Mouse (Mus musculus) kidney, postnatal 0 days (tissue): ENCODE data around the gene Bhlhb9. TPM values are rescaled to one million over a fixed set of nuclear protein-coding genes. Genes with fewer than 3 reads are reported as not detected.
"Not testable (repeated sequence)": the region's sequence is repeated elsewhere in the genome, so short reads cannot be mapped to it uniquely, and the experiment has no call there.

ENCODE experiments used
- ATAC-seq: fragments of 200-750 bp; cut with Nextera tagmentation; replicated peaks from 2 replicates; pipeline ENCODE4 v1.8.0; 2017; ENCODE audit warnings: low read depth, moderate number of reproducible peaks, moderate TSS enrichment, moderate library complexity; ENCODE audit not compliant: low FRiP score
- DNase-seq: peaks from one replicate; pipeline ENCODE4 v3.0.0-alpha.2; 2016; ENCODE audit warnings: low spot score
- H3K27ac ChIP-seq: fragments of 300-500 bp; sonication (generic); 2 replicates; pipeline ENCODE4 v1.5.1; 2014; ENCODE audit warnings: mild to moderate bottlenecking
- H3K27me3 ChIP-seq: fragments of 300-500 bp; sonication (generic); 2 replicates; pipeline ENCODE4 v1.6.1; 2014; ENCODE audit warnings: low read length, mixed read lengths; ENCODE audit not compliant: insufficient read depth
- H3K36me3 ChIP-seq: fragments of 300-500 bp; sonication (generic); 2 replicates; pipeline ENCODE4 v1.6.1; 2014; ENCODE audit warnings: low read length, mixed read lengths; ENCODE audit not compliant: insufficient read depth
- H3K4me1 ChIP-seq: fragments of 300-500 bp; sonication (generic); replicated peaks from 2 replicates; pipeline ENCODE4 v1.6.1; 2014; ENCODE audit warnings: antibody characterized with exemption, low read length, mixed read lengths; ENCODE audit not compliant: insufficient read depth
- H3K4me2 ChIP-seq: fragments of 300-500 bp; sonication (generic); 2 replicates; pipeline ENCODE4 v1.6.1; 2014; ENCODE audit warnings: mild to moderate bottlenecking, low read length, moderate library complexity, mixed read lengths
- H3K4me3 ChIP-seq: fragments of 300-500 bp; sonication (generic); replicated peaks from 2 replicates; pipeline ENCODE4 v1.5.1; 2014; ENCODE audit warnings: low read depth, low read length
- H3K9ac ChIP-seq: fragments of 300-500 bp; sonication (generic); 2 replicates; pipeline ENCODE4 v1.6.1; 2014; ENCODE audit warnings: low read depth, low read length
- H3K9me3 ChIP-seq: fragments of 300-500 bp; sonication (generic); replicated peaks from 2 replicates; pipeline ENCODE4 v1.6.1; 2016; ENCODE audit warnings: low read length, inconsistent platforms, mixed read lengths
- CTCF ChIP-seq: IDR thresholded peaks from 2 replicates; pipeline ENCODE4 v1.5.1; 2016; ENCODE audit warnings: antibody characterized with exemption, low read depth, mild to moderate bottlenecking, moderate library complexity
- WGBS: fragments of 180-500 bp; shearing (Covaris S2); extraction: QIAGEN DNeasy Blood & Tissue Kit; methylation state at CpG from one replicate; pipeline ENCODE4 v1.1.7; 2014; 5-methylcytosine and 5-hydroxymethylcytosine counted together
- polyA plus RNA-seq: library from polyadenylated mRNA; unstranded; fragments of >200 nt; fragmentation: Nextera tagmentation; extraction: Ambion mirVana; gene quantifications from 2 replicates; pipeline ENCODE4 v1.2.1, GENCODE M21; 2015

Bhlhb9 gene
- 36.9 and 39.1 TPM in 2 replicates for polyA plus RNA-seq

- H3K4me2 ChIP-seq = peak within 1 kb of the TSS; percentile 64
- peak within 1 kb of the TSS; percentile 53 for H3K9ac ChIP-seq
- H3K36me3 ChIP-seq, H3K27ac ChIP-seq, H3K9me3 ChIP-seq, H3K27me3 ChIP-seq, H3K4me1 ChIP-seq: not testable (repeated sequence)
- peak within 1 kb of the TSS; percentile 47 for H3K4me3 ChIP-seq
- 0 out of 2 replicates have a peak, but pooled peaks have one; percentile 15 for ATAC-seq
- 19% methylated on average over 3 of the region's 5 CpGs for WGBS
- TF ChIP-seq CTCF = peak; percentile 70
- DNase-seq = peak; percentile 62
These were observed at the start of gene Bhlhb9 for GRCm38 (mm10) chrX:135797212-135797644. Bhlhb9 (plus strand) TSS chrX:135797594.

DNA sequence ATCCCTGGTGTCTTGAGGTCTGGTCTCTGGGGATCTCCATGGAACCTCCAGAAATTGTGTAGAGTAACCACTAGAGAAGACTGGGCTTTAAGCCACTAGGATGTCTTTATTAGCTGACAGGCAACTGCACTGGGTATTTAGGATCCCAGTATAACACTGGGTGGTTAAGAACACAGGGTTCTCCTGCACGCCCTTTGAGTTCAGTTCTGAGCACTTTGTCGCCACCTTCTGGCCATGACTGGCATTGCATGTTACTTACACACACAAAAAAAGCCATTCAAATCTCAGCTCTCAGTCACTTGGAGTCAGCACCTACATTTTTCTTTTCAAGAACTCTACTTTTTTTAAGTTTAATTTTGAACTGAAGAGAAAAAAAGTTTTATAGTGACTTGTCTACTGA lies 44.6 kb upstream of the Bhlhb9 start:
- Histone ChIP-seq H3K36me3 (no peaks in the 10 kb centered on the region), H3K9me3 (no peaks in the 10 kb centered on the region), H3K4me3 (no peak overlapping the region), H3K27ac (no peak overlapping the region), H3K4me1 (no peaks in the 10 kb centered on the region), H3K27me3 (no peaks in the 10 kb centered on the region), H3K9ac (no peak overlapping the region), H3K4me2 (no peak overlapping the region)
- peak; percentile 82 for TF ChIP-seq CTCF
- DNase-seq (peak; percentile 61), ATAC-seq (no peak)
- 2% methylated on average over 2 of the region's 2 CpGs for WGBS

DNA sequence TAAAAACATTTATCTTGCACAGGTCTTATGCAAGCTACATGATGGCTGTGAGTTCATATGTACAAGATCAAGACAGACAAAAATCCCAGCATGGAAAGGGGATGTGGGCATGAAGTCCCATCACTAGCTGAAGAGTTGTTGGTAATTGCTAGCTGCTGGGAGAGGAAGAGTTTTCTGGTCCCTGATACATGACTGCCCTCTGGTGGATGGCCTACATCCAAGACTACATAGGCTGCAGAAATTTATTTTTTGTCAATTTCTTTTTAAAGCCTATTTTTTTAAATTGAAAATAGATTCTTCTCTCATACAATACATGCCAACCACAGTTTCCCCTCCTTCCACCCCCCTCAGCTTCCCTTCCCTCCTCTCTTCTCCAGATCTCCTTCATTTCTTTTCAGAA lies 35.7 kb upstream of the Bhlhb9 start:
- TF ChIP-seq CTCF = peak; percentile 63
- no peaks in the 10 kb centered on the region for H3K36me3 ChIP-seq
- DNase-seq = peak; percentile 27
- H3K9ac ChIP-seq = no peak overlapping the region
- H3K9me3 ChIP-seq = no peaks in the 10 kb centered on the region
- H3K4me1 ChIP-seq = no peaks in the 10 kb centered on the region
- no peak for ATAC-seq
- H3K4me2 ChIP-seq = no peak overlapping the region
- H3K4me3 ChIP-seq = no peak overlapping the region
- H3K27ac ChIP-seq = no peak overlapping the region
- no peaks in the 10 kb centered on the region for H3K27me3 ChIP-seq

DNA sequence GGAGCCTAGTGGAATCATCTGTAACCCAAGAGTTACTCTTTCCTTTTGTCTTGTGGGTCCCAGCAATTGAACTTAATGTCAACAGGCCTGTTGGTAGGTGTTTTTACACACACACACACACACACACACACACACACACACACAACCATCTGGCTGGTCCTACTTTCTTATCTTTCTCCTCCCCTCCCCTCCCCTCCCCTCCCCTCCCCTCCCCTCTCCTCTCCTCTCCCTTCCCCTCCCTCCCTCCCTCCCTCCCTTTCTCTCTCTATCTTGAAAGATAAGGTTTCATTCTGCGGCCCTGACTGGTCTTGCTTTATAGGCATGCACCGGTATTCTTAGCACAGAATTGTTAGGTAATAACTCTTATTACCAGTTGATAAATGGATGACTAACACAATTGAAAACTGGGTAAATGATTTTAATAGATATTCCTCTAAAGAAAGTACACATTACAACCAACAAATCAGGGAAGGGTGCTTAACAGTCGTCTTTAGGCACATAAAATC lies 29.3 kb upstream of the Bhlhb9 start:
- no peaks in the 10 kb centered on the region for H3K4me1 ChIP-seq
- no peak overlapping the region for H3K4me2 ChIP-seq
- no peaks in the 10 kb centered on the region for H3K9me3 ChIP-seq
- 38% methylated on average over 3 of the region's 3 CpGs for WGBS
- no peak for DNase-seq
- no peaks in the 10 kb centered on the region for H3K36me3 ChIP-seq
- no peak for TF ChIP-seq CTCF
- no peak overlapping the region for H3K9ac ChIP-seq
- H3K27ac ChIP-seq = no peak overlapping the region
- H3K4me3 ChIP-seq = no peak overlapping the region
- ATAC-seq = no peak
- no peaks in the 10 kb centered on the region for H3K27me3 ChIP-seq

- Histone ChIP-seq H3K4me1 (no peaks in the 10 kb centered on the region), H3K36me3 (no peaks in the 10 kb centered on the region), H3K27me3 (no peaks in the 10 kb centered on the region), H3K27ac (no peak overlapping the region), H3K9ac (no peak overlapping the region), H3K4me2 (no peak overlapping the region), H3K9me3 (no peaks in the 10 kb centered on the region), H3K4me3 (no peak overlapping the region)
- ATAC-seq (no peak), DNase-seq (no peak)
- TF ChIP-seq CTCF = no peak
- WGBS = 75% methylated on average over 2 of the region's 2 CpGs
These were observed 28.8 kb upstream of the Bhlhb9 start for GRCm38 (mm10) chrX:135768565-135768964.

- H3K9me3 ChIP-seq = no peaks in the 10 kb centered on the region
- H3K4me1 ChIP-seq = no peaks in the 10 kb centered on the region
- DNase-seq (no peak), ATAC-seq (no peak)
- no peaks in the 10 kb centered on the region for H3K27me3 ChIP-seq
- H3K27ac ChIP-seq = no peak overlapping the region
- no peaks in the 10 kb centered on the region for H3K36me3 ChIP-seq
- no peak overlapping the region for H3K9ac ChIP-seq
- TF ChIP-seq CTCF = no peak
- H3K4me2 ChIP-seq = no peak overlapping the region
- H3K4me3 ChIP-seq = no peak overlapping the region
These were observed 5.9 kb upstream of the Bhlhb9 start for GRCm38 (mm10) chrX:135791536-135791935.

GRCm38 (mm10) chrX:135792326-135792725 lies 5.1 kb upstream of the Bhlhb9 start:
- Histone ChIP-seq H3K27ac (no peak overlapping the region), H3K4me2 (no peak overlapping the region), H3K4me3 (no peak overlapping the region), H3K36me3 (no peaks in the 10 kb centered on the region), H3K9me3 (no peaks in the 10 kb centered on the region), H3K9ac (no peak overlapping the region), H3K4me1 (no peaks in the 10 kb centered on the region), H3K27me3 (no peaks in the 10 kb centered on the region)
- DNase-seq (no peak), ATAC-seq (no peak)
- 71% methylated on average over 6 of the region's 6 CpGs for WGBS
- no peak for TF ChIP-seq CTCF

DNA sequence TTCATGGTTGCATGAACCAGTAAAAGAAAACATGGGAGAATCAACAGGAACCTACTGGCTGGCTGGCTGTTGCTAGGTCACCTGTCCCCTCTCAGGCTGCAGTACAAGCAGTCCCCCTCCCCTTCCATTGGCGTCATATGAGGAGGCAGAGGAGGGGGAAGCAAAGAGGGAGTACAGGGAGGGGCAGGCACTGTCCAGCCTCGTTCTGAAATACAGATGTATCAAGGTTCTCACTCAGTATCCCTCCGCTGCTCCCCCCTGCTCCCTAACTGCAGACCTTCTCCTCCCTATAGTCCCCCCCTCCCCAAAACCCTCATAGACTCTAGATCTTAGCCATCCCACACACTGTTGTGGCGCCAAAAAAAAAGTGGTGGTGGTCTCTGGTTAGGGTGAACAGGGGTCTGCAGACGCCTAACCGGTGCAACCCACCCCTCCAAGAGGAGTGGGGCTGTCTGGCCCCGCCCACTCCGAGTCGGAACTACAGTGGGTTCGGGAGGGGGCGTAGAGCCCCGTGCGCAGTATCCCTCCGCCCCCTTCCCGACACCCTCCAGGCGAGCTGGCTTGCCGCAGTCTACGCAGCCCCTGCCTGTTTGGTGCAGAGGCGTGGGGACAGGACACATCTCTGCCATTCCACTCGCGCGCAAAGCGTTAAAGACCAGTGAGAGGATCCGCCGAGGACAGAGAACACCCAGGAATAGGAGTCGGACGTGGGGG lies 1.6 kb upstream of the Bhlhb9 start:
- H3K9me3 ChIP-seq, H3K4me1 ChIP-seq, H3K36me3 ChIP-seq, H3K9ac ChIP-seq, H3K27ac ChIP-seq, H3K27me3 ChIP-seq: not testable (repeated sequence)
- ATAC-seq = peak; percentile 92
- H3K4me3 ChIP-seq = peak overlapping the region; percentile 47
- WGBS = 36% methylated on average over 24 of the region's 27 CpGs
- peak; percentile 81 for DNase-seq
- H3K4me2 ChIP-seq = peak overlapping the region; percentile 64

DNA sequence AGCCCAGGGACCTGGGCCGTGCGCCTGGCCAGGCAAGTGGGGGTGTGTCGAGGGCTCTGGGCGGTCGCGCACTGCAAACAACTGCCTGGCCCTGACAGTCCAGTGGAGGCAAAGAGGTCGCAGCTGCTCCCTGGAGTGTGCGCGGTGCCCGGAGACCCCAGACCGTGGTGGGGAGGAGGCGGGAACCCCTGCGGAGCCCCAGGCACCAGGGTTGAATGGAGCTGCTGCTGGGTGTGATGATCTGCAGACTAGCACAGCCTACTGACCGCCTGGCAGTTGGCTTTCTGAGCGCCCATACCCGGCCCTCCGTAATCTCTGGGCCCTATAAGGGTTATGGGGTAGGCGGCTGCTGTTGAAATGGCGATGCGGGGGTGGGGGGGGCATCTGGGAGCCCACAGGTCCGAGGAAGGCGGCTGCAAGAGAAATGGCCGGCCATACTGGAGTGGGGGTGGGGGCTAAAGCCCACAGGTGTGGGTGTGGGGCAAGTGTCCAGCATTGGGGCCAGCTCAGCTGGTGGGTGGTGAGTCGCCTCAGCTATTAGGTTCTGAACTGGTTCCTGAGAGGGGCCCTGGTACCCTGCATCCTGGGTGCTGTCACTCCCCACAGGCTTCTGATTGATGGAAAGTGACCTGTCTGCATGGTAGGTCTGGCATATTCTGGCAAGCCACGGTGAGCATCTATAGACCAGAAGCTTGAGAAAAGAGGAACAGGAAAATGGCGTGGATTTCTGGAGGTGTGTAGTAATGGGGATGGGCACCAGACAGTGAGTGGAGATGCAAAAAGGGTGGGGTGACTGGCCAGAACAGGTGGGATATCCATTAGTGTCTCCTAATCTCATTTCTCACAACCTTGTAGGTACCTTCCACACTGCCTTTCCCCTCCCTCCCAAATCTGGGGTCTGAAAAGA lies 836 bp upstream of the Bhlhb9 start:
- peak; percentile 62 for ATAC-seq
- 26% methylated on average over 26 of the region's 26 CpGs for WGBS
- not testable (repeated sequence) for H3K27ac ChIP-seq, H3K27me3 ChIP-seq, H3K36me3 ChIP-seq, H3K4me1 ChIP-seq, DNase-seq, H3K9me3 ChIP-seq
- H3K4me2 ChIP-seq = peak overlapping the region; percentile 64
- peak overlapping the region; percentile 53 for H3K9ac ChIP-seq
- peak overlapping the region; percentile 47 for H3K4me3 ChIP-seq
